Mouse (Mus musculus): ENCODE data around the gene Phlpp2. TPM values are rescaled to one million over a fixed set of nuclear protein-coding genes. Genes with fewer than 3 reads are reported as not detected.

Gene Phlpp2
- polyA plus RNA-seq, 1 experiment, result 0.45 TPM

DNA sequence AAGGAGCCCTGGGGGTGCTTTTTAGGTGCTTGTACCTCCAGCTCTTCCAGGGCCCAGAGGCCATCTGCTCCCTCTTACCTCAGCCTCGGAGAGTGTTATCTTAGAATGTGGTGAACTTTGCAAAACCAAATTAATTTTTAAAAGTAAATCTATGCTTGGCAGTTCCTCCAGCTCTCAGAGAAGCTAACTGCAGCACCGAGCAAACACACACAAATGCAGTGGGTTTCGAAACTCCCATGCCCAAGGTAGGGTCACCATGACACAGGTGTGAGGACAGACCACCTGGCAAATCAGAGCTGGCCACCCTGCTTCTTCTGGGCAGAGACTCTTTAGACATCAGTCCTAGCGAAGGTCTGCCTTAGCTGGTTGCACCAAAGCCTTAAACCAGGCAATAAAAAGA is 104.6 kb downstream of the Phlpp2 start:
- Histone ChIP-seq H3K27me3 (replicated peaks) (peaks cover 16% of the 10 kb centered on the region), H3K9me3 (peaks cover 10% of the 10 kb centered on the region), H3K36me3 (replicated peaks; ENCODE audit: low read length) (no peaks in the 10 kb centered on the region), H3K4me3 (replicated peaks) (no peak overlapping the region), H3K4me1 (peaks cover 6% of the 10 kb centered on the region; the same call in 1 of the 2 replicates)
- TF ChIP-seq GATA1 (IDR thresholded peaks at IDR 0.05; ENCODE audit: borderline replicate concordance, low read length) (no peak), FLI1 (IDR thresholded peaks at IDR 0.05; ENCODE audit: low read length) (no peak)

DNA sequence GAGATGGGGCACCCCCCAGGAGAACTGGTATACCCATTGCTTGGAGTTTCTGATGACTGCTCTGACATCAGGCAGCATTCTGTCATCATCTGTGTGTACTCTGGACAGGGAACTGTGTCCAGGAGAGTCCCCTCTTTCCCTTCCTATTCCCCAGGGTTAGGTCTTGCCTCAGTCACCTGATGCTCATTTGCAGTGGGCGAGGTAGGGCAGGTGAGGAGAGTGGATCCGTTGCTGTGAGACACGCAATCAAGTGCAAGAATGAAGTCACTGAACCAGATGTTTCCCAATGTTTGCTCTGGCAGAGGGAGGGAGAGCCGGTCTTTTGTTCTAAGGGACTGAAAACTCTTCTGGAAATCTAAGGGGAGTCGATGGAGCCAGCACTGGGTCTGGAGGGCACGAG is 111.0 kb downstream of the Phlpp2 start:
- H3K36me3 ChIP-seq (replicated peaks; ENCODE audit: low read length), result no peaks in the 10 kb centered on the region
- H3K27me3 ChIP-seq (replicated peaks), result peaks cover 2% of the 10 kb centered on the region
- no peak overlapping the region for H3K4me3 ChIP-seq (replicated peaks)
- H3K9me3 ChIP-seq, result peaks cover 10% of the 10 kb centered on the region
- TF ChIP-seq GATA1 (IDR thresholded peaks at IDR 0.05; ENCODE audit: borderline replicate concordance, low read length), result no peak
- TF ChIP-seq FLI1 (IDR thresholded peaks at IDR 0.05; ENCODE audit: low read length), result no peak
- no peaks in the 10 kb centered on the region for H3K4me1 ChIP-seq

DNA sequence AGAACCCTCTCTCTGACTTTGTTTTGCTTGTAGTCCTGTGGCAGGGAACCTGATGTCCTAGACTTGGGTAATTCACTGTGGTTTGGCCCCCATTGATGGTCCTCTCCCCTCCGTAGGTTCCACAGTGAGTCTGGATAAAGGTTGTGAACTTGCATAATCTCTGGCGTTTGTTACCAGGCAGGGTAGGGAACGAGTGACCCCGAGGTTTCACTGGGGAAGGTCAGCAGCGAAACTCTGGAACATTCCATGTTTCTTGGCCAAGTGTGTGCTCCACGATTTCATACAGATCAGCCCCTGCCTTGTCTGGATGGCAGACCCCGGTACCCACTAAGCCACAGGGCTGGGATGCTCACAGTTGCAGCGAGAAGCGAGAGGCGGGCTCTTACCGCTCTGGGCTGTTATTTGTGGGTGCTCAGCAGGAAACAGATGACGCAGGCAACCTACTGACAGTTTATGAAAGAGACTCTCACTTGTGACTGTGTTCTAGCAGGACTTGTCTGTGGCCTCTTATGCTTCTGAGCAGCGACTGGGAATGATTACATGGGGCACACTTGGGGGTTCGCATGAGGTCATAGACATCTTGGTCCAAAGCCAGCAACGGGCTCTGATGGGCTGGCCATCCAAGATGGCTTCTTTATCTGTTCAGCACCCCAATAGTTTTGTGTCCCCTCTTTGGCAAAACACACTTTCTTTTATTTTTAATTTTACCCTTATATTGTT is 114.2 kb downstream of the Phlpp2 start:
- no peaks in the 10 kb centered on the region for H3K4me1 ChIP-seq
- no peaks in the 10 kb centered on the region for H3K36me3 ChIP-seq (replicated peaks; ENCODE audit: low read length)
- peaks cover 6% of the 10 kb centered on the region for H3K27me3 ChIP-seq (replicated peaks)
- no peak overlapping the region for H3K4me3 ChIP-seq (replicated peaks)
- no peaks in the 10 kb centered on the region for H3K9me3 ChIP-seq
- no peak for TF ChIP-seq GATA1 (IDR thresholded peaks at IDR 0.05; ENCODE audit: borderline replicate concordance, low read length)

DNA sequence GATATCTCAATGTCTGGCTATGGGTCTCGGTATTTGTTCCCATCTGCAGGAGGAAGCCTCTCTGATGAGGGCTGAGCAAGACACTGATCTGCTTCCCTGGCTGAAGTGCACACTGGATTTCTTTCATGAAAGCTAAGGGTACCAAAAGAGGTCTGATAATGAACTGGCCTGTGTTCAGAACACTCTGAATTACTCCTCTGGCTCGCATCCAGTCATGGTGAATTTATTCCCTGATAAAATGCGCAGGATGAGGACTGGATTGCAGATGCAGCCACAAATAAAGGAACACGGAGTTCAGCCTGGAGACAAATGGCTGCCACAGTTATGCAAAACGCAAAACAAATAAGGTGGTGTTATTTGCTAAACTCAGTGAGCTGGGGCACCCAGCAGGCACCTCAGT is 115.6 kb downstream of the Phlpp2 start:
- no peaks in the 10 kb centered on the region for H3K4me1 ChIP-seq
- TF ChIP-seq FLI1 (IDR thresholded peaks at IDR 0.05; ENCODE audit: low read length), result no peak
- TF ChIP-seq GATA1 (IDR thresholded peaks at IDR 0.05; ENCODE audit: borderline replicate concordance, low read length), result no peak
- H3K27me3 ChIP-seq (replicated peaks), result peaks cover 6% of the 10 kb centered on the region
- H3K36me3 ChIP-seq (replicated peaks; ENCODE audit: low read length), result no peaks in the 10 kb centered on the region
- no peak overlapping the region for H3K4me3 ChIP-seq (replicated peaks)
- no peaks in the 10 kb centered on the region for H3K9me3 ChIP-seq

DNA sequence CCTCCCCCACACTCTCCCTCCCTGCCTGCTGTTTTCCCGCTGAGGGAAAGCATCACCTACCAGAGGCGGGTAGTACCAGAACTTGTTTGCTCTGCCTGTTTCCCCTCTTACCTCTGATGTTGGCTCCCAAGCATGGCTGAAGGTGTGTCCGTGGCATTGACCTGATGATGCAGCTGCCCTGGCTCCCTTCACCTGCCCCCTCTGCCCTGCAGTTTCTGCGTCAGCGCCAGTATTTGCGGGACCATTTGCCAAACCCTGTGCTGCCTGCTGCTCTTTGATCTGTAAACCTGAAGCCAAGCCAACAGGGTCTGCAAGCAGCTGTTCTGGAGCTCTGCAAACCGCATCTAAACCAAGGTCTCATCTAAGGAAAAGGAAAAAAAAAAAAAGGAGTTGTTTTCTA is 118.0 kb downstream of the Phlpp2 start:
- no peak for TF ChIP-seq GATA1 (IDR thresholded peaks at IDR 0.05; ENCODE audit: borderline replicate concordance, low read length)
- TF ChIP-seq FLI1 (IDR thresholded peaks at IDR 0.05; ENCODE audit: low read length), result no peak
- H3K36me3 ChIP-seq (replicated peaks; ENCODE audit: low read length), result no peaks in the 10 kb centered on the region
- no peak overlapping the region for H3K4me3 ChIP-seq (replicated peaks)
- H3K9me3 ChIP-seq, result no peaks in the 10 kb centered on the region
- H3K4me1 ChIP-seq, result no peaks in the 10 kb centered on the region
- peaks cover 6% of the 10 kb centered on the region for H3K27me3 ChIP-seq (replicated peaks)

DNA sequence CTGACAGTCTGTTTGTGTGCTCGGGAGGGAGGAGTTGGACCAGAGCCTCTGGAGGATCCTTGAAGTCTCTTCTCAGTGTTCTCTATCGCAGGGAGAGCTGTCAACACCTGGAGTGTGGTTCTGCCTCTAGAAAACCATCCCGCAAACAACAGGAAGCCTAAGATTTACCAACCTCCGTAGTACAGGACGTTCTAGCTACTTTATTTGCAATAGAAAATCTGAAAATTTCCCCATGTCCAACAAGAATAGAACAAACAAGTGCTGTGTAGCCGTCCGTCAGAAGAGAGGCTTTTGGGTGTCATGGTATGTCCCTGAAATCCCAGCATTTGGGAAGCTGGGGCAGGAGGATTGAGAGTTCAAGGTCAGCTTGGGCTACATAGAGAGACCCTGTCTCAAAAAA is 119.4 kb downstream of the Phlpp2 start:
- Histone ChIP-seq H3K9me3 (no peaks in the 10 kb centered on the region), H3K36me3 (replicated peaks; ENCODE audit: low read length) (no peaks in the 10 kb centered on the region)
- no peak for TF ChIP-seq FLI1 (IDR thresholded peaks at IDR 0.05; ENCODE audit: low read length)
- no peak for TF ChIP-seq GATA1 (IDR thresholded peaks at IDR 0.05; ENCODE audit: borderline replicate concordance, low read length)

DNA sequence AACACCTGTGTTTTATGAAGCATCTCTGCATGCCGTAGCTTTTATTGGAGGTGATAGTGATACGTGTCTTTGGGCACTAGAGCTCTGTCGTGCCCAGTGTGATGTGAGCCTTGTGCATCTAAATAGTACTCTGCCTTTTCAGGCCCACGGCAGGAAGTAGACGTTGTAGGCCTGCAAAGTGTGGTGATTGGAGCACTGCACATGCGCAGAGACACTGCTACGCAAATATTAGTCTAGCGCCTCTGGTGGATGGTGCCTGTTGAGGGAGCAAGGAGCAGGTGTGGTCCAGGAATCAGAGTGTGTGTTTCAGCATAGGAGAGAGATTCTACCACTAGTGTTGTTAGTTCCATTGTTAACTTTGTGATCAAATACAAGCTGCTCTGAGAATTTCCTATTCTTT is 120.8 kb downstream of the Phlpp2 start:
- TF ChIP-seq GATA1 (IDR thresholded peaks at IDR 0.05; ENCODE audit: borderline replicate concordance, low read length), result no peak
- no peak for TF ChIP-seq FLI1 (IDR thresholded peaks at IDR 0.05; ENCODE audit: low read length)
- H3K4me1 ChIP-seq, result no peaks in the 10 kb centered on the region
- H3K4me3 ChIP-seq (replicated peaks), result no peak overlapping the region
- H3K36me3 ChIP-seq (replicated peaks; ENCODE audit: low read length), result no peaks in the 10 kb centered on the region
- peaks cover 6% of the 10 kb centered on the region for H3K27me3 ChIP-seq (replicated peaks)
- no peaks in the 10 kb centered on the region for H3K9me3 ChIP-seq

More for the DNA sequence above, 119.4 kb downstream of the Phlpp2 start:
- H3K4me3 ChIP-seq (replicated peaks), result no peak overlapping the region
- H3K4me1 ChIP-seq, result no peaks in the 10 kb centered on the region
- H3K27me3 ChIP-seq (replicated peaks), result peaks cover 6% of the 10 kb centered on the region

DNA sequence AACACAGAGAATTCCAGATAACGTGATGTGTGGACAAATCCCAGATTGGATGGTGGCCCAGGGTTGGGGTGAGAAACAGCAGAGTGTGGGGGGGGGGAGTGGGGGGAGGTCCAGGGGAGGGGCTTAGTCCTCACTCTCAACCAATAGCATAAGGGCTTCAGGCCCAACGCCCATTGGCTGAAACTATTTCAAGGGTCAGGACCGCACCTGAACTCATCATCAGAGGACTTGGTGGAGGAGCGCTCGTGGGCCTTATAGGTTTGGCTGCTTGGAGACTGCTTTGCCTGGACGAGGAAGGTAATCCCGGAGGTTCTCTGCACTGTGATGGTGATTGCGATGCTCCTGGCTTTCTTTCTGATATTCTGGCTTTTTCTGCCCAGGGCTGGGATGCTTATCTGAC is 121.9 kb downstream of the Phlpp2 start, which contains the start of gene Tat:
Gene Tat, plus strand, starts transcription at position 214 of the 400 bp plus-strand sequence.
- no peaks in the 10 kb centered on the region for H3K4me1 ChIP-seq
- TF ChIP-seq GATA1 (IDR thresholded peaks at IDR 0.05; ENCODE audit: borderline replicate concordance, low read length), result no peak

DNA sequence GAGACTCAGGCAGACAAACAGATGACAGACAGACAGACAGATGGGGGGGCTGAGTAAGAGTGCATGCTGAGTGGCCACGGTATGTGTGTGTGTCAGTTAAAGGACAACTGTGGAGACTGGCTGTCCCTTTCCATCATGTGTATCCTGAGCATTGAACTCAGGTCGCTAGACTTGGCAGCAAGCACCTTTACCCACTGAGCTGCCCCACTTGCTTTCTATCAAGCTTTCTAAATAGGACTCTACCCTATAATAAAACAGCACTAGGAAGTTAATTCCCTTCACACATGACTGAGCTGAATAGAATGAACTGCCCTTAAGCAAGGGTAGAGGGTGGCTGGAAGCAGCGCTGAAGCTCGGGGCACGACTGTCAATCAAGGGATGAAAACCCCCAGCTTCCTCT is 123.8 kb downstream of the Phlpp2 start:
- TF ChIP-seq FLI1 (IDR thresholded peaks at IDR 0.05; ENCODE audit: low read length), result no peak
- TF ChIP-seq GATA1 (IDR thresholded peaks at IDR 0.05; ENCODE audit: borderline replicate concordance, low read length), result no peak
- Histone ChIP-seq H3K27me3 (replicated peaks) (peaks cover 6% of the 10 kb centered on the region), H3K9me3 (no peaks in the 10 kb centered on the region), H3K36me3 (replicated peaks; ENCODE audit: low read length) (no peaks in the 10 kb centered on the region), H3K4me3 (replicated peaks) (no peak overlapping the region), H3K4me1 (no peaks in the 10 kb centered on the region)

More for the DNA sequence above, 121.9 kb downstream of the Phlpp2 start, which contains the start of gene Tat:
- no peak within 1 kb of the TSS for H3K4me3 ChIP-seq (replicated peaks)
- peaks cover 7% of the 10 kb centered on the region for H3K27me3 ChIP-seq (replicated peaks)
- no peaks in the 10 kb centered on the region for H3K9me3 ChIP-seq
- no peaks in the 10 kb centered on the region for H3K36me3 ChIP-seq (replicated peaks; ENCODE audit: low read length)

DNA sequence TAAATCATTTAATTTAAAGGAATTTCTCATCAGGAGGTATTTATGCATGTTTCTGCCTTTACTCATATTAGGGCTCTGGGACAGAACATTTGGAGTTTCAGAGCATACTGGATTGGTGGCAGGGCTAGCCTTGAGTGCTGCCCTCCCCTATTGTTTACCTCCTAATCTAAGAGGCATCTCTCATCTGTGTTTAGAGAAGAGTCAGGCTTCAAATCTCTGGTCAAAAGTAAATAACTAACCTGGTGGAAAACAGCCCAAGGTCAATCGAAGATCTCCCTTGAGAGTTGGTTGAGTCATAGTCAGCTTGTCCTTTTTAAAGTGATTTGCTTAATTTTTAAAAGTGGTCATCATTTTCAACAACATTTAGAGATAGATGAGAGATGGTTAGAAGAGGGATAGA is 124.6 kb downstream of the Phlpp2 start:
- TF ChIP-seq FLI1 (IDR thresholded peaks at IDR 0.05; ENCODE audit: low read length), result no peak
- no peak for TF ChIP-seq GATA1 (IDR thresholded peaks at IDR 0.05; ENCODE audit: borderline replicate concordance, low read length)
- Histone ChIP-seq H3K9me3 (no peaks in the 10 kb centered on the region), H3K4me3 (replicated peaks) (no peak overlapping the region), H3K36me3 (replicated peaks; ENCODE audit: low read length) (no peaks in the 10 kb centered on the region), H3K4me1 (no peaks in the 10 kb centered on the region), H3K27me3 (replicated peaks) (peaks cover 6% of the 10 kb centered on the region)

Other genes with a start within 250 kb of the Phlpp2 start
- 11.1 and 15.2 TPM in 2 replicates for gene Ist1, start 175.3 kb upstream of the Phlpp2 start, polyA plus RNA-seq (2012; ENCODE audit: insufficient read depth, low replicate concordance)
- 2.4 and 4.7 TPM in 2 replicates for gene Zfp821, start 163.0 kb upstream of the Phlpp2 start, polyA plus RNA-seq (2012; ENCODE audit: insufficient read depth, low replicate concordance)
- 1.5 and 6.3 TPM in 2 replicates for gene Atxn1l, start 130.8 kb upstream of the Phlpp2 start, polyA plus RNA-seq (2012; ENCODE audit: insufficient read depth, low replicate concordance)
- gene Ap1g1, start 90.0 kb upstream of the Phlpp2 start, polyA plus RNA-seq (2012; ENCODE audit: insufficient read depth, low replicate concordance), result 2.4 and 6.2 TPM in 2 replicates
- not detected in 2 replicates for gene Marveld3, start 93.7 kb downstream of the Phlpp2 start, polyA plus RNA-seq (2012; ENCODE audit: insufficient read depth, low replicate concordance)
- not detected in 2 replicates for gene Tat, start 121.9 kb downstream of the Phlpp2 start, polyA plus RNA-seq (2012; ENCODE audit: insufficient read depth, low replicate concordance)
- gene Chst4, start 171.2 kb downstream of the Phlpp2 start, polyA plus RNA-seq (2012; ENCODE audit: insufficient read depth, low replicate concordance), result not detected in 2 replicates
- gene Zfp612, start 211.2 kb downstream of the Phlpp2 start, polyA plus RNA-seq (2012; ENCODE audit: insufficient read depth, low replicate concordance), result not detected in 2 replicates
- gene Gm21964, start 232.7 kb downstream of the Phlpp2 start, polyA plus RNA-seq (2012; ENCODE audit: insufficient read depth, low replicate concordance), result not detected in 2 replicates
- gene Gm17720, start 234.2 kb downstream of the Phlpp2 start, polyA plus RNA-seq (2012; ENCODE audit: insufficient read depth, low replicate concordance), result not detected in 2 replicates